Mouse (Mus musculus) embryonic facial prominence, embryonic 15.5 days (tissue): ENCODE results near the gene Hoxd4. TPM values are rescaled to one million over a fixed set of nuclear protein-coding genes. Genes with fewer than 3 reads are reported as not detected.

Experiments
- ATAC-seq: fragments of 200-750 bp; cut with Nextera tagmentation; 2 replicates; pipeline ENCODE4 v1.8.0; 2017; ENCODE audit warnings: low read depth, moderate TSS enrichment; ENCODE audit not compliant: insufficient number of reproducible peaks, low FRiP score, low TSS enrichment
- H3K27ac ChIP-seq: fragments of 300-500 bp; sonication (generic); replicated peaks from 2 replicates; pipeline ENCODE4 v1.5.1; 2015; ENCODE audit warnings: mild to moderate bottlenecking, inconsistent platforms
- H3K27me3 ChIP-seq: fragments of 300-500 bp; sonication (generic); 2 replicates; pipeline ENCODE4 v1.6.1; 2015; ENCODE audit warnings: inconsistent platforms
- H3K36me3 ChIP-seq: fragments of 300-500 bp; sonication (generic); 2 replicates; pipeline ENCODE4 v1.6.1; 2015; ENCODE audit warnings: mild to moderate bottlenecking, inconsistent platforms
- H3K4me1 ChIP-seq: fragments of 300-500 bp; sonication (generic); 2 replicates; pipeline ENCODE4 v1.6.1; 2015; ENCODE audit warnings: inconsistent platforms
- H3K4me2 ChIP-seq: fragments of 300-500 bp; sonication (generic); replicated peaks from 2 replicates; pipeline ENCODE4 v1.6.1; 2015; ENCODE audit warnings: mild to moderate bottlenecking, inconsistent platforms
- H3K4me3 ChIP-seq: fragments of 300-500 bp; sonication (generic); replicated peaks from 2 replicates; pipeline ENCODE4 v1.5.1; 2015; ENCODE audit warnings: mild to moderate bottlenecking, inconsistent platforms
- H3K9ac ChIP-seq: fragments of 300-500 bp; sonication (generic); 2 replicates; pipeline ENCODE4 v1.6.1; 2015; ENCODE audit warnings: inconsistent platforms
- H3K9me3 ChIP-seq: fragments of 300-500 bp; sonication (generic); replicated peaks from 2 replicates; pipeline ENCODE4 v1.6.1; 2016; ENCODE audit warnings: inconsistent platforms
- WGBS: fragments of 180-500 bp; shearing (Covaris S2); methylation state at CpG from one replicate; pipeline ENCODE4 v1.1.7; 2015; 5-methylcytosine and 5-hydroxymethylcytosine counted together
- polyA plus RNA-seq: library from polyadenylated mRNA; unstranded; fragments of >200 nt; fragmentation: Nextera tagmentation; extraction: Ambion mirVana; gene quantifications from 2 replicates; pipeline ENCODE4 v1.2.1, GENCODE M21; 2015

Gene Hoxd4
- polyA plus RNA-seq, 1 experiment from 2014 or later, result 0.35 TPM

DNA sequence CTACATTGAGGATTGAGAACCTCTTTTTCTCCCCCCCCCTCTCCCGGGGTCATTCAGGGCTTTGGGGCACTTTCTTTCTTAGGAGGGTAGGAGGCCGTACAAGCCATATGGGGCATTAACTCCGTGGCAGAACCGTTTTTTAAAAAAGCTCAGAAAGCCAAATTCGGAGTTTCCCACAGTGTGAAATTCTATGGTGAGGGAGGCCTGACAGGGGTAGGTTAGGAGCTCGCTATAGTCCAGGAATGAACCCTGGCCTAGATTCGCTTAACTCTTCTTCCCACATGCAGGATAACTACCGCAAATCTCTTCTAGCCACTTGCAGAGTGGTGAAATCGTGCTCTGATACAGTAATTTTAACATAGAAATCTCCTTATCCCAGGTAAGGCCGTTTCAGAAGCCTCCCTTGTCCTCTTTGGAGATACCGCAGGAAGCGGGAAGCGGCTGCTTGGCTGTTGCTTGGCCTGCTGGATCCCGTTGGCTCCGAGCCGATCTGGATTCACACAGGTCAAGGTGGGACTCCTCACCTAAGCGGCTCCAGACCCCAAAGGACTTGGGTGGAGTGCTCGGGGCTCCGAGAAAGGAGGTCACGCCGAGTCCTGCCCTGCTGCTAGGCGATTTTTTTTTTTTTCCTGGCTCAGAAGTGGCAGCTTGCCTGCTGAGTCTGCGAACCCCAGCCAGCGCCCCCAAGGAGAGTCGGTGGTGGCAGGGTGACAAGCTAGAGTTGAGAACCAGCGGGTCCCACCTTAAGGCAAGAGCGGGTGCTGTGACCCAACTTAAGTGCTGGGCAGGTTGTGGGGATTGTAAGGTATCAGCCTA is 23.5 kb downstream of the Hoxd4 start:
- peaks cover 27% of the 10 kb centered on the region for H3K4me1 ChIP-seq
- no peak overlapping the region for H3K9ac ChIP-seq
- WGBS, result 10% methylated on average over 27 of the region's 27 CpGs
- H3K27ac ChIP-seq, result no peak overlapping the region
- H3K9me3 ChIP-seq, result no peaks in the 10 kb centered on the region
- peaks cover 96% of the 10 kb centered on the region for H3K27me3 ChIP-seq
- ATAC-seq, result no peak
- H3K4me2 ChIP-seq, result peak overlapping the region; percentile 39; the same call in 1 of the 2 replicates
- H3K36me3 ChIP-seq, result no peaks in the 10 kb centered on the region
- H3K4me3 ChIP-seq, result no peak overlapping the region

GRCm38 (mm10) chr2:74735851-74736687 is 24.3 kb downstream of the Hoxd4 start:
- 1% methylated on average over 42 of the region's 42 CpGs for WGBS
- no peak overlapping the region for H3K9ac ChIP-seq
- peak overlapping the region; percentile 39 for H3K4me2 ChIP-seq
- no peak overlapping the region for H3K27ac ChIP-seq
- ATAC-seq, result 0 out of 2 replicates have a peak, but pooled peaks have one; percentile 21
- H3K27me3 ChIP-seq, result peaks cover 95% of the 10 kb centered on the region
- H3K4me1 ChIP-seq, result peaks cover 31% of the 10 kb centered on the region
- no peaks in the 10 kb centered on the region for H3K36me3 ChIP-seq
- no peaks in the 10 kb centered on the region for H3K9me3 ChIP-seq
- H3K4me3 ChIP-seq, result peak overlapping the region; percentile 24

DNA sequence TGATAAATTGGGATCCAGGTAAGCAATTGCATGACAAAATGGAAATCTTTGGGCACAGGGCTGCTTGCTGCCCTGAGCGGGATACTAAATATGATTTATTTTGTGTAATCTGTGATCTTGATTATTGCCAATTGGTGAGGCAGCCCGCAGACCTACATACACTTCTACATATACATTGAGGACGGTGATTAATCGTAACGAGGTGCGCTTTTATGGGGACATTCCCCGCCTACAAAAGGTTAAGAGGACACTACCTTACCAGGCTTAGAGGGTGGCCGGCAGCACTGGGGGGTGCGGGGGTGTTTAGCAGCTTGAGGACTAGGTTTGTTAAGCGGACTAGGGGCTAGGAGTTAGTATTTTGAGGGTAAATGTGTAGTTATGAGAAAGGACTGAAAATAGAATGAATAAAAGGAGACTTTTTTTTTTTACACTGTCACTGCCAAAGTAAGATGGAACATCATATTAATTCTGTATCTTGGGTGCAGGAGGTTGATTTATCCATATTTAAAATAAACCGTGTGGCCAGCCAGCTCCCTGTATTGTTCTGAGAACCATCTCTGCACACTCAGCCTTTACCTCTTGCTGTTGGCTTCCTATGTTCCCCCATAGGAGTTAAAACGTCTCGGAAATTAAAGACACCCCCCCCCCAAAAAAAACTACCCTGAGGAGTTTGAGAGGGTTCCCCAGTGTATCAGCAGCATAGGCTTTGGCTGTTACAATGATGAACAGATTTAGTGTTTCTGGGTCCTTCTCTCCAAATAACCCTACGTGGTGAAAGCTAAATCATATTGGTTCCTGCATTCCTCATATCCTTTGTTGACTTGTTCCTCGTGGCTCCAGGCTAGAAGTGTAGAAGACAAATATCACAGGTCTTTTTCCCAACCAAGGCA is 25.2 kb downstream of the Hoxd4 start:
- Histone ChIP-seq H3K4me2 (no peak overlapping the region), H3K27ac (no peak overlapping the region), H3K27me3 (peaks cover 96% of the 10 kb centered on the region), H3K9ac (no peak overlapping the region), H3K4me1 (peaks cover 31% of the 10 kb centered on the region), H3K9me3 (no peaks in the 10 kb centered on the region), H3K4me3 (peak overlapping the region; percentile 24; the same call in 1 of the 2 replicates), H3K36me3 (no peaks in the 10 kb centered on the region)
- ATAC-seq, result no peak
- WGBS, result 4% methylated on average over 15 of the region's 15 CpGs

DNA sequence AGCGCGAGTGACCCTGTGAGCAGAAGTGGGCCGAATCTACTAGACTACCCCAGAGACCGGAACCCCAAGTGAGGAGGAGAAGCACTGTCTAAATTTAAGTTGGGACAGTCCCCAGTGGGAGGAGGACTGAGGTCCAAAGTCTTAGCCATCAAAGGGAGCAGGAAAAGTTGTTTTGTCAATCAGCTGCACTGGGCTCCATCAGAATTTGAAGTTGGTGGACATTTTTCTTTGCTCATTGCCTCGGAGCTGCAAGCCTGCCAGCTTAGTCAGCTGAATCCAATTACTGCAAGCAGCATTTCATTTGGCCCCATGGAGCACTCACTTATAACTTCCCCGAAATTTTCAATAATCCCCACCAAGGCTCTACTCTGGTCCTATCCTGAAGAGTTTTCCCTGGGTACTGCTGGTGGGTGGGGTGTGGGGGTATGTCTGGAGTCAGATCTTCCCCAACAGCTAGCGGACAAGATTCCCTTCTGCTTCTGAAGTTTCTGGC is 25.9 kb downstream of the Hoxd4 start:
- Histone ChIP-seq H3K36me3 (no peaks in the 10 kb centered on the region), H3K4me3 (no peak overlapping the region), H3K9ac (no peak overlapping the region), H3K4me1 (peaks cover 29% of the 10 kb centered on the region), H3K27me3 (peaks cover 96% of the 10 kb centered on the region), H3K4me2 (no peak overlapping the region), H3K27ac (no peak overlapping the region), H3K9me3 (no peaks in the 10 kb centered on the region)
- whole genome bisulfite sequencing, result 7% methylated on average over 7 of the region's 7 CpGs
- ATAC-seq, result no peak

DNA sequence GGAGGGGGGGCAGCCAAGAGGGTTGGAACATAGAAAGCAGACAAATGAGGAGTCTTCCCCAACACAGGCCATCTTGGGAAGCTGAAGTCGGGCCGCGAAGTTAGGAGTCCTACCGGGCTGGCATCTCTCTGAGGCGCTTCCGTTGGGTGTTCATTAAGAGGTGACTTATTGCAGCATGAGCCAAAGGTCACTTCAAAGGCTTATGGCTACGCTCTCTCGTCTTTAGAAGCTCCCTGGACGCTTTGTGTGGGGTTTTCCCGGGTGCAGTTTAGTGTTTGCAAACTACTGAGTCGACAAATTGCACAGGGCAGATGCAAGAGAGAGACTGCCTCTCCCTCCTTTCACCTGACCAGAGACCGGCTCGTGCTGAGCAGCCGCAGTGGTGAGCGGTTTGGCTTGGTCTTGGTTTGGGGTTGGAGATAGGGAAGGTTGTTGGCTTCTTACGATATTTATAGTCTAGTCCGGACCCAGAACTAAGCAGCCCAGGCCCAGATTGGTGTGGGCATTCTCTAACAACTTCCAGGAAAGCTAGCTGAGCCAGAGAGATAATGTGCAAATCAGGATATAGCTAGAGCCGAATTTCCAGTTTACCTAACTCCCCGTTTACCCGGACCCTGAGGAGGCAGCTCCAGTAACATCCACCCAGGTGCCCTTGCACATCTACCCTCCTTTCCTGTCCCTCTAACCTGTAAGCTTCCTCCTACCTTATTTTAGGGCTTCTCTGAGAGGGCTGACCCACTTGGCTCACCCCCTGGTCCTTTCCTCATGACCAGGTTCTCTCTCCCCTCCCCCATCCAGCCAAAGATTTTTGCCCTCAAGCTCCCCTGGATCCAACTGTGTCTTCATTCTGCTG is 27.1 kb downstream of the Hoxd4 start:
- Histone ChIP-seq H3K9ac (no peak overlapping the region), H3K27ac (no peak overlapping the region), H3K27me3 (peaks cover 97% of the 10 kb centered on the region), H3K4me3 (no peak overlapping the region), H3K36me3 (no peaks in the 10 kb centered on the region), H3K4me2 (no peak overlapping the region), H3K9me3 (no peaks in the 10 kb centered on the region), H3K4me1 (peaks cover 24% of the 10 kb centered on the region)
- WGBS, result 6% methylated on average over 20 of the region's 20 CpGs
- no peak for ATAC-seq

GRCm38 (mm10) chr2:74739476-74739800 is 27.7 kb downstream of the Hoxd4 start:
- ATAC-seq, result no peak
- peaks cover 24% of the 10 kb centered on the region for H3K4me1 ChIP-seq
- no peaks in the 10 kb centered on the region for H3K9me3 ChIP-seq
- H3K9ac ChIP-seq, result no peak overlapping the region
- H3K27ac ChIP-seq, result no peak overlapping the region
- WGBS, result 16% methylated on average over 2 of the region's 2 CpGs
- H3K27me3 ChIP-seq, result peaks cover 97% of the 10 kb centered on the region
- no peaks in the 10 kb centered on the region for H3K36me3 ChIP-seq
- no peak overlapping the region for H3K4me3 ChIP-seq
- H3K4me2 ChIP-seq, result no peak overlapping the region

GRCm38 (mm10) chr2:74739869-74740268 is 28.1 kb downstream of the Hoxd4 start:
- H3K4me3 ChIP-seq, result no peak overlapping the region

DNA sequence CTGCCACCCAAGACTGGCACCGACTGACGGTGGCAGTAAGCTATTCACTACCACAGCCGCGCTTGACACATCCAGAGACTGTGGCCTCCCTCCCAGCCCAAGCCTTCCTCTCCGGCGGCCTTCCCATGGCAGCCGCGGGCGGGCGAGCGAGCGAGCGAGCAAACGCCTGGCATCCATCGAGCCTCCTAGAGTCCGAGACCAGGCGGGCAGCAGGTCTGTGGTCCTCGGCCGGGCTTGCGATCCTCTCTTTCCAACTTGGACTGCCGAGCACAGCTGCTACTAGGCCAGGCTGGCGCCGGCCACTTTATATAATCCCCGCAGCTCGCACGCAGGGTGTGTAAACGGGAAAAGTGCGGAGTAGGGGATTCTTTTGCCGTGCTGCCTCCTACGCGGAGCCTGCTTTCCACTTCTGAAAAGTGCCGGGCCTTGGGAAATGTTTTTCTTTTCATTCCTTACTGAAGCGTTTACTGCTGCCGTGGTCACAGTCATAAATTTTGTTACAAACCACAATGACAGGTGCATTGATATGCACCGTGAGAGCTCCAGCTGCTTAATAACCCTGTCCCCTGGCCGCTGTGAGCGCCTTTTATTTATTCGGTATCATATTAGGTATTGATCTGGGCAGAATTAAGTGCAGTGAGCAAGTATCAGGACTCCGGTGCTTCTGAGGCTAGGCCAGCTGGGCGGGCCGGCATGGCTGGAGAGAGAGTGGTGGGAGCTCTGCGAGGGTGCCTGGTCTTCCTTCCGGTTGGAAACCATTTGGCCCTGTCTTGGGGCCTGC is 28.8 kb downstream of the Hoxd4 start:
- H3K27ac ChIP-seq, result no peak overlapping the region
- peaks cover 97% of the 10 kb centered on the region for H3K27me3 ChIP-seq
- peaks cover 24% of the 10 kb centered on the region for H3K4me1 ChIP-seq
- H3K9ac ChIP-seq, result no peak overlapping the region
- WGBS, result 4% methylated on average over 43 of the region's 43 CpGs
- H3K4me2 ChIP-seq, result 0 out of 2 replicates have a peak overlapping the region, but pooled peaks have one; percentile 32
- H3K4me3 ChIP-seq, result 0 out of 2 replicates have a peak overlapping the region, but pooled peaks have one; percentile 11
- no peaks in the 10 kb centered on the region for H3K36me3 ChIP-seq
- H3K9me3 ChIP-seq, result no peaks in the 10 kb centered on the region
- no peak for ATAC-seq

More at GRCm38 (mm10) chr2:74739869-74740268, 28.1 kb downstream of the Hoxd4 start:
- H3K36me3 ChIP-seq, result no peaks in the 10 kb centered on the region
- H3K9ac ChIP-seq, result no peak overlapping the region
- H3K9me3 ChIP-seq, result no peaks in the 10 kb centered on the region
- WGBS, result 5% methylated on average over 14 of the region's 14 CpGs
- no peak overlapping the region for H3K27ac ChIP-seq
- ATAC-seq, result no peak
- H3K4me2 ChIP-seq, result 0 out of 2 replicates have a peak overlapping the region, but pooled peaks have one; percentile 32
- peaks cover 97% of the 10 kb centered on the region for H3K27me3 ChIP-seq
- peaks cover 24% of the 10 kb centered on the region for H3K4me1 ChIP-seq

GRCm38 (mm10) chr2:74741252-74741978 is 29.7 kb downstream of the Hoxd4 start:
- H3K4me3 ChIP-seq, result no peak overlapping the region
- no peak overlapping the region for H3K9ac ChIP-seq
- no peaks in the 10 kb centered on the region for H3K9me3 ChIP-seq
- peaks cover 18% of the 10 kb centered on the region for H3K4me1 ChIP-seq
- no peak for ATAC-seq
- H3K27ac ChIP-seq, result no peak overlapping the region
- WGBS, result 37% methylated on average over 2 of the region's 3 CpGs
- no peak overlapping the region for H3K4me2 ChIP-seq
- no peaks in the 10 kb centered on the region for H3K36me3 ChIP-seq
- peaks cover 97% of the 10 kb centered on the region for H3K27me3 ChIP-seq
